Mouse (Mus musculus): ENCODE data around the gene Tmem17. TPM values are rescaled to one million over a fixed set of nuclear protein-coding genes. Genes with fewer than 3 reads are reported as not detected.

The Tmem17 gene
- 14.5 and 15.6 TPM in 2 replicates for polyA plus RNA-seq (2015; fragmentation: Nextera tagmentation; extraction: Ambion mirVana)

DNA sequence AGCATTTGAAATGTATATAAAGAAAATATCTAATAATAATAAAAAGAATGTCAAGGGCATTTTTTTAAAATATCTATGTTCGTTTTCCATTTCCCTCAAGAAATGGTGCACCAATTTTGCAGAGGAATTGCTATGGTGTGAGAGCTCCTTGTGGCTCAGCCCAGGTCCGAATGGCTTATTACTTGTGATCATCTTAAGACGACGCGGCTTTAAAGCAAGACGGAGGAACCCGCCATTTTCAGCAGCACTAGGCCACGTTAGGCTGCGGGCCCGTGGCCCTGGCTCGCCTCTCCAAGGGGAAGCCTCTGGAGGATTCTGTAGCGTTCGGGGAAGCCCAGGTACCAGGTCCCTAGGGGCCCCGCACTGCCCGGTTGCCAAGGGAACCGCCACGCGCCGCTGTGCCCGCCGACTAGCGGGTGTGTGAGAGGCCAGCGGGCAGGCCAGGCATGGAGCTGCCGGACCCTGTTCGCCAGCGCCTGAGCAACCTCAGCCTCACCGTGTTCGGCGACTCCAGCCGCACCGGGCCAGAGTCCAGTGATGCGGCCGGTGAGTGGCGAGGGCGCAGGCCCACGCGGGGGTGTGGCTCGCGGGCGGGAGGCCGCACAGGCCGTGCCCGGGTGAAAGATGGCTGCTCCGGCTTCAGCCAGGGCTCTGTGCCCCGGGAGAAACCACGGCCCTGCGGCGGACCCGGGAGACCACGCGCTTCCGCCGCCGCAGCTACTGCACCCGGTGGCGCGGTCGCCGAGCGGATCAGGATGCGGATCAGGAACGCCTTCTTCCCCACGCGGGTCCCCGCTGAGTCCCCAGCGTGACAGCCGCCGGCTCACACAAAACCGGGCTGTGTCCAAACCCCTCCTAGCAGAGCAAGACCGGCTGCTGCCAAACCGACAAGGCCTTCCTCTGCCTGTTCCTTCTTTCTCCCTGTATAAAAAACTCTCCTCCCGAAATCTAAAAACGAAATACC is at the start of gene Tmem17:
Gene Tmem17 (plus strand): TSS at position 51 of the 964 bp plus-strand sequence.
- ATAC-seq (ENCODE audit: insufficient number of reproducible peaks, low FRiP score, low TSS enrichment, low read depth) = peak; percentile 92
- Histone ChIP-seq H3K36me3 (no peaks in the 10 kb centered on the region), H3K4me2 (replicated peaks) (peak within 1 kb of the TSS; percentile 77), H3K4me3 (replicated peaks) (peak within 1 kb of the TSS; percentile 76), H3K9ac (peak within 1 kb of the TSS; percentile 91), H3K27ac (replicated peaks) (peak within 1 kb of the TSS; percentile 95), H3K9me3 (replicated peaks) (no peaks in the 10 kb centered on the region), H3K27me3 (no peaks in the 10 kb centered on the region), H3K4me1 (no peaks in the 10 kb centered on the region)
- WGBS = under 1% methylated on average over 73 of the region's 73 CpGs

DNA sequence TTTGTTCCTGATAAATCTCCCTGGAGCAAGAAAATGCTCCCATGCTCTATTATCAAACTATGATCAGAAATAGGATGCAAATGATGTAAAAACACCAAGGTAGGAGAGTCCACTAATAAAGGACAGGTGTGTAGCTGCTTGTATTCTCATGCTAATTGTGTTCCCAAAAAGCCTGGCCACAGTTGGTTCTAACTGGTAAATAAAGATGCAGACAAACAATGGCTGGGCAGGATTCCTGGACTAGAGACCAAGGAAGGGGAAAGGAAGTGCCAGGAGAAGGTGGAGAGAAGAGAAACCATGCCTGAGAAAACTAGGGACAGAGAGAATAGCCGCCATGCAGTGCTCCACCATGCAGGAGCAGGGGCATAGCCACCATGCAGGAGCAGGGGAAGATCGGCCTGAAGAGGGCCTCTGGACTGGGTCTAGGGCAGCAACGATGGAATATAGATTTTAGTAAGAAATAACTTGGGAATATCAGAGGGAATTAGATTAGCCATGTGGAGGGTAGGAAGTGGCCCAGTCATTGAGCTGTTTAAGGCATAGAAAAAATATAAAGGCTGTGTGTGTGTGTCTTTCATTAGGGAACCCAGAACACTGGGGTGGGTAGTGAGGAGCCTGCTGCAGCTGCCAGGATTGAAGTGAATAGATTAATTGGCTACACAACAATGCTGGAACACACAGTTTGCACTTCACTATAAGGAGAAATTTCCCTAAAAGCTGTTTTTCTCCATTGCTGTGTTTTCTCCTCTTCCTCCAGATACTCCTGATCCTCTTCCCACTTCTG is 31.9 kb upstream of the Tmem17 start:
- Histone ChIP-seq H3K27me3 (no peaks in the 10 kb centered on the region), H3K9me3 (replicated peaks) (no peaks in the 10 kb centered on the region), H3K4me3 (replicated peaks) (no peak overlapping the region), H3K4me1 (0 out of 2 replicates have a peak, but pooled peaks cover 5% of the 10 kb centered on the region), H3K4me2 (replicated peaks) (no peak overlapping the region), H3K9ac (no peak overlapping the region), H3K36me3 (no peaks in the 10 kb centered on the region), H3K27ac (replicated peaks) (no peak overlapping the region)
- ATAC-seq (ENCODE audit: insufficient number of reproducible peaks, low FRiP score, low TSS enrichment, low read depth) = no peak
- 60% methylated on average over 3 of the region's 3 CpGs for WGBS

DNA sequence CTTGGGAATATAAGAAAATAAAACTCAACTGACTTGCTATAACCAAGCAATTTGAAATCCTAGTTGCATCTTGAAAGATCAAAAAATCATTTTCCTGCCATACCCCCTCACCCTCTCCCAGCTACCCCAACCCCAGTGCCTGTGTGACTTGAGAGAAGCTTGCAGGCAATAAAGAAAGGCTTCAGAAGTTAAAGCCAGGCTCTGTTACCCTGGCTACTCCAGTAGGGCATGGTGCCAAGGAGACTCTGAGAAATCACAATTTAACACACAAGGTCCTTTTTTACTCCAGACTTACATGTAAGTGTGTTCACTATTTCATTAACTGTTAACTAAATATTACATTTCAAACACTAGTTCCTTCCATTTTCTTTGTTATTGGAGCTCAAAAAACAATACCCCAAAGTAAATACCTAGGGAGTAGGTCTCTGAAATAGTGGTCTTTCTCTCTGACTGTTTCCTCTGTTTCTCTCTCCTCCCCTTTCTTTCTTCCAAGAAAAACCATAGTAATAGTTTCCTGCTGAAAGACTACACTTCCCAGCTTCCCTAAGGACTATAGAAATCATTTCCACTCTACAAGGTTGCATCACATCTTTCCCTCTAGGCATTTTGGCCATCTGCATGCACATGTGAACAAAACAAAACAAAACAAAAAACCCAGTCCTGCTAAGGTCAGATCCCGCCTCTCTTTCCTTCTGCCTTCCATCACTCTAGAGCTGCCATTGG is 30.1 kb upstream of the Tmem17 start:
- 0 out of 2 replicates have a peak, but pooled peaks cover 5% of the 10 kb centered on the region for H3K4me1 ChIP-seq
- WGBS = 67% methylated on average over 1 of the region's 1 CpGs
- no peak overlapping the region for H3K4me2 ChIP-seq (replicated peaks)
- no peak overlapping the region for H3K4me3 ChIP-seq (replicated peaks)
- H3K27ac ChIP-seq (replicated peaks) = peak overlapping the region; percentile 80
- no peak for ATAC-seq (ENCODE audit: insufficient number of reproducible peaks, low FRiP score, low TSS enrichment, low read depth)
- no peaks in the 10 kb centered on the region for H3K9me3 ChIP-seq (replicated peaks)
- no peak overlapping the region for H3K9ac ChIP-seq
- H3K27me3 ChIP-seq = no peaks in the 10 kb centered on the region
- no peaks in the 10 kb centered on the region for H3K36me3 ChIP-seq

DNA sequence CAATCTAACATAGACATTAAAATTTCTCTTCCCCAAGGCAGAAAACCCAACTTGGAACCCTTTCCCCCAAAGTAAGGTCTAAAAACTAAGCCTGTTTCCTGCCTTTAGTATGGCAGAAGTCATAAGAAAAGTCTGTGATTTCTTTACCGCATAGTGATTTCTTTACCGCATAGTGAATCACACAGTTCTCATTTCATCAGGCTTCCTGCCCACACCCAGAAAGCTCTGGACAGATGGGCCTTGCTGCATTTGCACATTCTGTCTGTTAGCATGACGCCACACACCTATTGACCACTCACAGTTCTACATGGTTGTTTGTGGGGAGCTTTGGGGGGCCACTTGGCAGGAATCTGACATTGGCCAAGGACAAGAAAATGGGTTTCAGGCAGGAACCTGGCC is 29.5 kb upstream of the Tmem17 start:
- WGBS = 70% methylated on average over 3 of the region's 3 CpGs
- peak overlapping the region; percentile 80 for H3K27ac ChIP-seq (replicated peaks)
- H3K9ac ChIP-seq = no peak overlapping the region
- no peaks in the 10 kb centered on the region for H3K36me3 ChIP-seq
- 0 out of 2 replicates have a peak, but pooled peaks cover 5% of the 10 kb centered on the region for H3K4me1 ChIP-seq
- no peak for ATAC-seq (ENCODE audit: insufficient number of reproducible peaks, low FRiP score, low TSS enrichment, low read depth)
- H3K9me3 ChIP-seq (replicated peaks) = no peaks in the 10 kb centered on the region
- no peak overlapping the region for H3K4me3 ChIP-seq (replicated peaks)
- H3K27me3 ChIP-seq = no peaks in the 10 kb centered on the region
- no peak overlapping the region for H3K4me2 ChIP-seq (replicated peaks)

DNA sequence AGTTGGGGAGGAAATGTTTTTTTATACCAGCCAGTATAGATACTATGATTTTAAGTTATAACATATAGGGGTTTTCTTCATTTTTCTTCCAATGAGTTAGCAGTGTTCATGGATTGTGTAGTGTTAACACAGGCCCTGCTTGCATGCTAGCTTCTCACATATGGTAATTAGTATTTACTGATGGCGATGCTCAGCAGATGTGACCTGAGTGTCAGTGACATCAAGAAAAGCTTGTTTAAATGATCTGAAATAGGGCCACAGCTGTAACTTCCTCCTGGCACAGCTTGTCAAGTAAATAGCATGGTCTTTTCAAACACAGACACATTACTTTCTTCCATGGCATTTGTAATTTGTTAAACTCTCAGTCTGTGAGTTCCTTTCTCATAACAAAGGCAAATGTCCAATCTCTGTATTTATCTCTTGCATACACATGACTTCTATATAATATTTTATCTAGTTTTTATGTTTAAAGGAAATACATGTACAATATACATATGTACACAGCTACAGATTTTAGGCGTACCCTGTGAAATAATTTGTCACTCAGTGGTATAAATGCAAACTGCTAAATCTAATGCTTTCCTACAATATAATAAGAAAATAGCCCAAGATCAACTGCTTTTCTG is 18.1 kb upstream of the Tmem17 start:
- ATAC-seq (ENCODE audit: insufficient number of reproducible peaks, low FRiP score, low TSS enrichment, low read depth) = no peak
- Histone ChIP-seq H3K4me3 (replicated peaks) (no peak overlapping the region), H3K9me3 (replicated peaks) (no peaks in the 10 kb centered on the region), H3K27me3 (no peaks in the 10 kb centered on the region), H3K4me1 (no peaks in the 10 kb centered on the region), H3K4me2 (replicated peaks) (no peak overlapping the region), H3K27ac (replicated peaks) (no peak overlapping the region), H3K9ac (no peak overlapping the region), H3K36me3 (no peaks in the 10 kb centered on the region)
- WGBS = 68% methylated on average over 2 of the region's 2 CpGs

DNA sequence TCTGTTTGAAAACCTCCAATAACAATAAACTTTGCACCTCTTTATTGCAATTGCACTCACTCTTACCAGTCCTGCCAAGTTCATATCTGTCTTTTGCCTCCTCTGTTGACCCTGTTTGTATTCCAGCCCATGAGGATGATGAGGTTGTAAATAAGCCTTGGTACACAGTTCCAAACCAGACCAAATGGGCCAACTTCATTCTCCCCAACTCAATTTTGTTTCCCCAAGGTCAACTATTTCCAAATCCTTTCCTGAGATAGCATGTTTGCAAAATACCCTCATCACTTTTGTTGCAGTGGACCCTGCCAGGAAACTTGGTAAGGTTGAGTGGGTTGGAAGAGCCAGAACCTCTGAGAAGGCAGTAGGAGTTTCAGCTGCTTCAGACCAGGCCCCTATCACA is 16.9 kb upstream of the Tmem17 start:
- H3K27ac ChIP-seq (replicated peaks) = no peak overlapping the region
- no peak for ATAC-seq (ENCODE audit: insufficient number of reproducible peaks, low FRiP score, low TSS enrichment, low read depth)
- H3K9me3 ChIP-seq (replicated peaks) = no peaks in the 10 kb centered on the region
- H3K9ac ChIP-seq = no peak overlapping the region
- H3K4me1 ChIP-seq = no peaks in the 10 kb centered on the region
- H3K4me2 ChIP-seq (replicated peaks) = no peak overlapping the region
- no peaks in the 10 kb centered on the region for H3K27me3 ChIP-seq
- no peak overlapping the region for H3K4me3 ChIP-seq (replicated peaks)
- H3K36me3 ChIP-seq = no peaks in the 10 kb centered on the region

DNA sequence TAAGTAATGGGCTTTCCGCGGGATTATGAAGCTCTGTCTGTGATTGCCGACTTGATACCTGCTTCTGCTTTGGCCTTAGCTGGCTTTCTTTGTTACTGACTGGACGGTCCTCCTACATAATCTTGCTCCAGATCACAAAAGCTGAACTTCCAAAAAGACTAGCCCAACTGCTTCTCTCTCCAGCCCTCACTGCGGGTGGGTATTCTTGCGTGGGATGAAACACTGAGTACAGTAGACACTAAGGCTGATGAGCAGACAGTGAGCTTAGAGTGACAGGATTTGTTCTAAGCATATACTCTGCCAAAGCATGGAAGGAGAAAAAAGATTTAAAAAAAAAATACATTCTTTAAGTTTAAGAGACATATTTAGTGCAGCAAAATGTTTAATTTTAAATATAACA is 12.5 kb upstream of the Tmem17 start:
- H3K4me1 ChIP-seq = no peaks in the 10 kb centered on the region
- ATAC-seq (ENCODE audit: insufficient number of reproducible peaks, low FRiP score, low TSS enrichment, low read depth) = no peak
- 72% methylated on average over 6 of the region's 6 CpGs for WGBS
- H3K27me3 ChIP-seq = no peaks in the 10 kb centered on the region
- H3K9me3 ChIP-seq (replicated peaks) = no peaks in the 10 kb centered on the region
- no peak overlapping the region for H3K4me2 ChIP-seq (replicated peaks)
- H3K4me3 ChIP-seq (replicated peaks) = no peak overlapping the region
- no peaks in the 10 kb centered on the region for H3K36me3 ChIP-seq
- H3K27ac ChIP-seq (replicated peaks) = no peak overlapping the region
- H3K9ac ChIP-seq = no peak overlapping the region

DNA sequence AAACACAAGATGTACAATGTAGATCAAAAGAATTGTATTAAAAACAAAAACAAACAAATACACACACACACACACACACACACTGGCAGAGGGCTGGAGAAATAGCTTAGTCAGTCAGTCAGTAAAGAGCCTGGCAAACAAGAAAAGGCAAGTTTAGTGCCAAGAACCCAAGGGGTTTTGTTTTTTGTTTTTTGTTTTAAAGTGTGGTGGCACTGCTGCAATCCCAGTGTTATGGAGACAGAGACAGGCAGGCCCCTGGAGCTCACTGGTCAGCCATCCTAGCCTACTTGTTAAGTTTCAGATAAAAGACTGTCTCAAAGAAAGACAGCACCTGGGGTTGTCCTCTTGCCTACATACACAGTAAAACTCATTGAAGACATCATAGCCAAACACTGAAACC is 12.0 kb upstream of the Tmem17 start:
- ATAC-seq (ENCODE audit: insufficient number of reproducible peaks, low FRiP score, low TSS enrichment, low read depth) = no peak
- Histone ChIP-seq H3K27ac (replicated peaks) (no peak overlapping the region), H3K4me1 (no peaks in the 10 kb centered on the region), H3K36me3 (no peaks in the 10 kb centered on the region), H3K4me3 (replicated peaks) (no peak overlapping the region), H3K27me3 (no peaks in the 10 kb centered on the region), H3K9me3 (replicated peaks) (no peaks in the 10 kb centered on the region), H3K9ac (no peak overlapping the region), H3K4me2 (replicated peaks) (no peak overlapping the region)

DNA sequence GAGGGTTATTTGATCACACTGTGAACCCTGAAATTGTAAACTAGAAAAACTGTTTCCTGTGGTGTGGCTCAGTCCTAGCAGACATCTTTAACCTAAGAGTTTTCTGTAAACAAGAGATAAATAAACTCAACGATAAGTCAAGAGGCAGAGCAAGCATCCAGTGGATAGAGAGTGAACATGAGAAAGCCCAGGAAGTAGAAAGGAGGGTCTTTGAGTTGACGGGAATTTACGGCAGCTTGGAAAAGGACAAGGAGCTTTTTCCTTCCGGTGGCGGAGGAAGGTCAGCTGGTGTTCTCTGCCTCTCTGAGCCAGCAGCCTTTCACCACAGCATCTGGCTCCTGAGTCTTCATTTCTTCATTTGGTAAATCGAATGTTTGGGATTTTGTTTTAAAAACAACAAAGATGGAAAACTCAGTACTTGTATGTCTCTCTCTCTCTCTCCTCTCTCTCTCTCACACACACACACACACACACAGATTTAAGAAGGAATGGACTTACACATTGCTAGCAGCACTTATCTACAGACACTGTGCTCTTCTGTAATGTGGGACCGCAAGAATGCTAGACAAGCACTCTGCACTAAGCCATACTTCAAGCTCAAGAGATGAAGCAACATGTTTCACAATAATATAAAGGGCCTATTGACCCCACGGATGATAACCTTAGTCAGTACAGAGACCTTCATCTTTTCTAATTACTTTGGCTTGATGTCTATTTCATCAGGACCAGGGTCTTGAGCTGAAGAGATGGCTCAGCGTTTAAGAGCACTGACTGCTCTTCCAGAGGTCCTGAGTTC is 10.9 kb upstream of the Tmem17 start:
- no peaks in the 10 kb centered on the region for H3K4me1 ChIP-seq

DNA sequence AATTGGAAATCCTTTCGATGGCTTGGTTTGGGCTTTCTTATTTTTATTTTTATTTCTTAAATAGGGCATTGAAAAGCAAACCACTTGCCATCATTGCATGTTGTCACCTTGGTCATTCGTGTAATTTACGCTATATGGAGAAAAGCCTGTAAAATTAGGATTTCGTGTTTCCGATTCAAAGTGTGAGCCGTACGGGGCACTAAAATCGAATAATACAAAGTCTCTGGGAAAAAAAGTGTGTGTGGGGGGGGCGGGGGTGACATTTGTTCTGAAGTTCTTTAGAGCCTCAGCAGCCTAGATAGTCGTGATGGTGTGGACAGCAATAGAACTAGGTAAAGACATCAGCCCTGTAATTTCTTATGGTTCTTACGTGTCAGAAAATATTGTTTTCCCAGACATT is 1.2 kb downstream of the Tmem17 start:
- no peak for ATAC-seq (ENCODE audit: insufficient number of reproducible peaks, low FRiP score, low TSS enrichment, low read depth)

More for the DNA sequence above, 10.9 kb upstream of the Tmem17 start:
- no peak overlapping the region for H3K9ac ChIP-seq
- no peak for ATAC-seq (ENCODE audit: insufficient number of reproducible peaks, low FRiP score, low TSS enrichment, low read depth)
- 77% methylated on average over 9 of the region's 9 CpGs for WGBS
- H3K4me3 ChIP-seq (replicated peaks) = no peak overlapping the region
- 0 out of 2 replicates have a peak, but pooled peaks cover 2% of the 10 kb centered on the region for H3K9me3 ChIP-seq (replicated peaks)
- no peaks in the 10 kb centered on the region for H3K27me3 ChIP-seq
- no peak overlapping the region for H3K27ac ChIP-seq (replicated peaks)
- no peak overlapping the region for H3K4me2 ChIP-seq (replicated peaks)
- H3K36me3 ChIP-seq = no peaks in the 10 kb centered on the region

More for the DNA sequence above, 1.2 kb downstream of the Tmem17 start:
- H3K36me3 ChIP-seq = no peaks in the 10 kb centered on the region
- H3K27ac ChIP-seq (replicated peaks) = peak overlapping the region; percentile 95
- peak overlapping the region; percentile 91 for H3K9ac ChIP-seq
- H3K4me3 ChIP-seq (replicated peaks) = peak overlapping the region; percentile 76
- H3K4me2 ChIP-seq (replicated peaks) = peak overlapping the region; percentile 77
- H3K4me1 ChIP-seq = no peaks in the 10 kb centered on the region
- 44% methylated on average over 11 of the region's 11 CpGs for WGBS
- H3K27me3 ChIP-seq = no peaks in the 10 kb centered on the region
- H3K9me3 ChIP-seq (replicated peaks) = no peaks in the 10 kb centered on the region
